Mouse (Mus musculus) kidney, postnatal 0 days (tissue): ENCODE measurements around the gene Rpusd4. TPM values are rescaled to one million over a fixed set of nuclear protein-coding genes. Genes with fewer than 3 reads are reported as not detected.
A peak's percentile ranks its signal among the peaks of the same experiment; 100 is the strongest.

ENCODE experiments used
- ATAC-seq: fragments of 200-750 bp; cut with Nextera tagmentation; replicated peaks from 2 replicates; pipeline ENCODE4 v1.8.0; 2017; ENCODE audit warnings: low read depth, moderate number of reproducible peaks, moderate TSS enrichment, moderate library complexity; ENCODE audit not compliant: low FRiP score
- DNase-seq: peaks from one replicate; pipeline ENCODE4 v3.0.0-alpha.2; 2016; ENCODE audit warnings: low spot score
- H3K27ac ChIP-seq: fragments of 300-500 bp; sonication (generic); 2 replicates; pipeline ENCODE4 v1.5.1; 2014; ENCODE audit warnings: mild to moderate bottlenecking
- H3K27me3 ChIP-seq: fragments of 300-500 bp; sonication (generic); 2 replicates; pipeline ENCODE4 v1.6.1; 2014; ENCODE audit warnings: low read length, mixed read lengths; ENCODE audit not compliant: insufficient read depth
- H3K36me3 ChIP-seq: fragments of 300-500 bp; sonication (generic); 2 replicates; pipeline ENCODE4 v1.6.1; 2014; ENCODE audit warnings: low read length, mixed read lengths; ENCODE audit not compliant: insufficient read depth
- H3K4me1 ChIP-seq: fragments of 300-500 bp; sonication (generic); replicated peaks from 2 replicates; pipeline ENCODE4 v1.6.1; 2014; ENCODE audit warnings: antibody characterized with exemption, low read length, mixed read lengths; ENCODE audit not compliant: insufficient read depth
- H3K4me2 ChIP-seq: fragments of 300-500 bp; sonication (generic); 2 replicates; pipeline ENCODE4 v1.6.1; 2014; ENCODE audit warnings: mild to moderate bottlenecking, low read length, moderate library complexity, mixed read lengths
- H3K4me3 ChIP-seq: fragments of 300-500 bp; sonication (generic); replicated peaks from 2 replicates; pipeline ENCODE4 v1.5.1; 2014; ENCODE audit warnings: low read depth, low read length
- H3K9ac ChIP-seq: fragments of 300-500 bp; sonication (generic); 2 replicates; pipeline ENCODE4 v1.6.1; 2014; ENCODE audit warnings: low read depth, low read length
- H3K9me3 ChIP-seq: fragments of 300-500 bp; sonication (generic); replicated peaks from 2 replicates; pipeline ENCODE4 v1.6.1; 2016; ENCODE audit warnings: low read length, inconsistent platforms, mixed read lengths
- CTCF ChIP-seq: IDR thresholded peaks from 2 replicates; pipeline ENCODE4 v1.5.1; 2016; ENCODE audit warnings: antibody characterized with exemption, low read depth, mild to moderate bottlenecking, moderate library complexity
- WGBS: fragments of 180-500 bp; shearing (Covaris S2); extraction: QIAGEN DNeasy Blood & Tissue Kit; methylation state at CpG from one replicate; pipeline ENCODE4 v1.1.7; 2014; 5-methylcytosine and 5-hydroxymethylcytosine counted together
- polyA plus RNA-seq: library from polyadenylated mRNA; unstranded; fragments of >200 nt; fragmentation: Nextera tagmentation; extraction: Ambion mirVana; gene quantifications from 2 replicates; pipeline ENCODE4 v1.2.1, GENCODE M21; 2015

The Rpusd4 gene
- polyA plus RNA-seq, 1 experiment from 2014 or later, result 26.5 TPM

DNA sequence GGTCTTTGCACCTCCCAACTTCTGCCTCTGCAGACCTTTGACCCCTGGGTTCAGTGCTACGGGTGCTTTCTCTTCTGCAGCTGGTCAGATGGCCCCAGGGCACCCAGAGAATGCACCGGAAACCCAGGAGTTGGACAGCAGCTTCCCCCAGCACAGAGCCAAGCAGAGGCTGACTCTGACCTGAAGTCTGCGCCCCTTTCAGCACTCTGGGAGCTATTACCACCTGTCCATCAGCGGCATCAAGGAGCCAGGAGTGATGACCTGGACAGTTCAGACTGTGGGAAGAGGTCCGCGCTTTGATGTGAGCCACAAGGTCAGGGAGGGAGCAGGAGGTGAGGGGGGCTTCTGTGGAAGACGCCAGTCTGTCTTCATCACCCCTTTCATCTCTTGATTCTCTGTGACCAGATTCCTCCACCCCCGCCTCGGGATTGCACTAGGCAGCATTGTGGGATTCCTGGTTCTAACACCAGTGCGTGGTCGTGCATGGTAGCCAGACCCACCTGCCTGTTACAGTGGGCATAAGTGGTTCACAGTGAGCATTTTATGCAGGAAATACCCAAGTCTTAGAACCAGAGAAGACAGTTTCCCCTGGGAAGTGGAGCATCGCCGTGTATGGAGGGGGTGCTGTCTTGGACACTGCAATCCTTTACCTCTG, 15.9 kb downstream of the Rpusd4 start:
- Histone ChIP-seq H3K9me3 (no peaks in the 10 kb centered on the region), H3K4me3 (no peak overlapping the region), H3K9ac (no peak overlapping the region), H3K27me3 (no peaks in the 10 kb centered on the region), H3K27ac (no peak overlapping the region), H3K36me3 (no peaks in the 10 kb centered on the region), H3K4me1 (no peaks in the 10 kb centered on the region), H3K4me2 (no peak overlapping the region)
- DNase-seq (no peak), ATAC-seq (no peak; the same call in 1 of the 2 replicates)
- TF ChIP-seq CTCF, result no peak
- 63% methylated on average over 13 of the region's 13 CpGs for WGBS

DNA sequence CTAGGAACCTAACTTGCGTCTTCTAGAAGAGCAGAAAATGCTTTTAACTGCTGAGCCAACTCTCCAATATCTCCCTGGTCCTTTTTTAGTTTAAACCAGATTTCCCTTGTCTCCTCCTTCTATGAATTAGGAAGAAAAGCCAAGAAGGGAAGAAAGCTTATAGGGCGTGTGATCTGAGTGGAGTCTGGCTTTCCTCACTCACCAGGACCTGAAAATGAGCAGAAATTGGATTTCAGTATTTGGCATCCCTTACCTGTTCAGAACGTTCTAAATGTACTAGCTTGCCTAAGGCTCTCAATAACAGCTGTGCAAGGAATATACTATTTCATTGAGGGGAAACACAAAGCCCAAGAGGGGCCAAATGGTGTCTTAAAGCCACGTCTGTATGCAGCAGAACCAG, 16.7 kb downstream of the Rpusd4 start:
- Histone ChIP-seq H3K36me3 (no peaks in the 10 kb centered on the region), H3K4me1 (no peaks in the 10 kb centered on the region), H3K27ac (no peak overlapping the region), H3K27me3 (no peaks in the 10 kb centered on the region), H3K9me3 (no peaks in the 10 kb centered on the region), H3K9ac (no peak overlapping the region), H3K4me2 (no peak overlapping the region), H3K4me3 (no peak overlapping the region)
- WGBS, result 90% methylated on average over 4 of the region's 4 CpGs
- DNase-seq, result no peak
- no peak for ATAC-seq
- no peak for TF ChIP-seq CTCF

DNA sequence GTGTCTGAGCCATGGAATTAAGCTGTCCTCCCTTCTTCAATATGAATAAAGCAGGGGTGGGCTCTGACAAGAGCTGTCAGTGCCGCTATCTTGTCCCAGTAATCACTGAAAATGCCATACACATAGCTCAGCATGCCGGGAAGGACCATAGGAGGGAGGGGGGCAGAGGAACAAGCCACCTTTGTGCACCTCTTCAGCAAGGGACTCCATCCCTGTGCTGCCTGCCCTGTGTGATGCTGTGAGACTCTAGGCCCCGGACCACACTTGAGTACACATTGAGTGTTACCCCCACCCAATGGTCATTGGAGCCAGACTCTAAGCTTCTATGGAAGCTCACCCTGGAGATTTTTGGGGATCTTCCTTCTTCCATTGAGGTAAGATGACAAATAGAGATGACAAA, 18.7 kb downstream of the Rpusd4 start:
- Histone ChIP-seq H3K9ac (no peak overlapping the region), H3K4me2 (no peak overlapping the region), H3K36me3 (no peaks in the 10 kb centered on the region), H3K4me1 (no peaks in the 10 kb centered on the region), H3K27me3 (no peaks in the 10 kb centered on the region), H3K27ac (no peak overlapping the region), H3K9me3 (no peaks in the 10 kb centered on the region), H3K4me3 (no peak overlapping the region)
- no peak for DNase-seq
- TF ChIP-seq CTCF, result no peak
- ATAC-seq, result no peak
- WGBS, result 92% methylated on average over 3 of the region's 3 CpGs

DNA sequence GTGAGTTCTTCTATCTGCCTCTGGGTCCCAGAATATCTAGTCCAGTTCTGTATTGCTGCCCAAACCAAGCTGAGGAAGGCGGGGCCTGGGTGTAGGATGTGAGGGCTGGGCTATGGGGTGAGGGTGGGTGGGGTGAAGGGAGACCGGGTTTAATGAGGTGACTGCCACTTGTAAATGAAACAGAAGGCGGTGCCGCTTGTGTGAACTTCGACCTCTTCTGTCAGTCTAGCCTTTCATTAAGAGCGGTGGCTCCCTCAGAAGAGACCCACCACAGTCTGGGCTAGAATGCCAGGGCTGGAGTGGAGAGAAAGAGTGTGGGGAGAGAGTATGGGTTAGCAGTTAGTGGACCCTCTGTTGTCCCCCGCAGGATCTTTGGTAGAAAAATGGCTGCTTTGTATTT, 22.3 kb downstream of the Rpusd4 start:
- no peaks in the 10 kb centered on the region for H3K4me1 ChIP-seq
- no peak overlapping the region for H3K27ac ChIP-seq
- WGBS, result 35% methylated on average over 7 of the region's 7 CpGs
- H3K9me3 ChIP-seq, result no peaks in the 10 kb centered on the region
- H3K9ac ChIP-seq, result no peak overlapping the region
- DNase-seq (no peak), ATAC-seq (no peak)
- no peak for TF ChIP-seq CTCF
- H3K27me3 ChIP-seq, result no peaks in the 10 kb centered on the region
- H3K4me3 ChIP-seq, result no peak overlapping the region
- H3K4me2 ChIP-seq, result no peak overlapping the region
- H3K36me3 ChIP-seq, result no peaks in the 10 kb centered on the region

DNA sequence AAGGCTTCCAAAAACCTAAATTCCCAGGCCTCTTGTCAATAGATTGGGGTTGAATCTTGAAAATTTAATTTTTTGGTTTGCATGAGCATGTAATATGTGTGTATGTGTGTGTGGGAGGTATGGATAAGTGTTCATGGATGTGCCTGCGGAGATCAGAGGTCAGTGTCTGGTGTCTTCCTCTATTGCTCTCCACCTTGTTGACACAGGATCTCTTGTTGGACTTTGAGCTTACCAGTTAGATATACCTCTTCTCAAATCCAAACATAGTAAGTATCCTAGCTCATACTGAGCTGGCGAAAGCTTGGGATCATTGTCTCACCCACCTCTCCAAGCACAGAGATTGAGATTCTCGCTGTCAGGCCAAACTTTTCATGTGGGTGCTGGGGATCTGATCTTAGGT, 22.8 kb downstream of the Rpusd4 start:
- H3K27me3 ChIP-seq, result no peaks in the 10 kb centered on the region
- H3K9ac ChIP-seq, result no peak overlapping the region
- no peaks in the 10 kb centered on the region for H3K36me3 ChIP-seq
- TF ChIP-seq CTCF, result no peak
- H3K9me3 ChIP-seq, result no peaks in the 10 kb centered on the region
- no peak overlapping the region for H3K4me3 ChIP-seq
- no peak overlapping the region for H3K4me2 ChIP-seq
- no peaks in the 10 kb centered on the region for H3K4me1 ChIP-seq
- ATAC-seq (peak; percentile 49; the same call in 1 of the 2 replicates), DNase-seq (no peak)
- H3K27ac ChIP-seq, result no peak overlapping the region
- WGBS, result 93% methylated on average over 3 of the region's 3 CpGs

DNA sequence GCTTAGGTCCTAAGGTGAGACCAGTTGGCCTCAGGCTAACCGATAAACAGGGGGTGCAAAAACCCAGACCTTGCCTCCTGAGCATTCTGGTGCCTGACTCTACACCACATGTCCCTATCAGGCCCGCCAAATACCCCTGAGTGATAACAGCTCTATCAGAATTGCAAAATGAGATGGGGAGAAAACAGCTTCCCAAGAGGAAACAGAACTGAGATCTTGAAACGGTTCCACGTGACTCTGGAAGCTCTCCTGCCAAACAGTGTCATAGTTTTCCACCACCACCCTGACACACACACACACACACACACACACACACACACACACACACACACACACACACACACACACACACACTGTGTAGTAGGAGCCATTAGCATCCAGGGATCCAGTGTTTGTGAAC, 23.3 kb downstream of the Rpusd4 start:
- H3K4me1 ChIP-seq, result no peaks in the 10 kb centered on the region
- TF ChIP-seq CTCF, result no peak
- no peaks in the 10 kb centered on the region for H3K36me3 ChIP-seq
- no peak for DNase-seq
- H3K27ac ChIP-seq, result no peak overlapping the region
- H3K9me3 ChIP-seq, result no peaks in the 10 kb centered on the region
- ATAC-seq, result no peak
- H3K9ac ChIP-seq, result no peak overlapping the region
- no peak overlapping the region for H3K4me2 ChIP-seq
- WGBS, result 76% methylated on average over 4 of the region's 4 CpGs
- H3K4me3 ChIP-seq, result no peak overlapping the region
- H3K27me3 ChIP-seq, result no peaks in the 10 kb centered on the region

DNA sequence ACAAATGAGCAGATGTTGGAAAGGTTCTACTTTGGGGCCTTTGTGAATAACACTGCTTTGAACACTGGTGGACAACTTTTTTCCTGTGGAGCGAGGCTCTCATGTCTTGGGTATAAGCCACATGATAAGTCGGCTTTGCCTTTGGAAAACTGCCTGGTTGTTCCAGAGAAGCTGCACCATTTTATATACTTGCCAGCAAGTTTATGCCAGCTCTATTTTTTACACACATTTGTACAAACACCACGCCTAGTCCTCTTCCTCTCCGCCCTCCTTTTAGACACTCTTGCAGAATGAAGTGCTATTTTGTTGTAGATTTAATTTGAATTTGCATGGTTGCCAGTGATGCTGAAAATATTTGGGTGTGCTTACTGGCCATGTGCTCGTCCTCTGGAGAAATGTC, 25.8 kb downstream of the Rpusd4 start:
- Histone ChIP-seq H3K9ac (no peak overlapping the region), H3K4me1 (no peaks in the 10 kb centered on the region), H3K36me3 (no peaks in the 10 kb centered on the region), H3K9me3 (no peaks in the 10 kb centered on the region), H3K4me2 (no peak overlapping the region), H3K27ac (no peak overlapping the region), H3K27me3 (no peaks in the 10 kb centered on the region), H3K4me3 (no peak overlapping the region)
- ATAC-seq (no peak), DNase-seq (no peak)
- no peak for TF ChIP-seq CTCF
- whole genome bisulfite sequencing, result 88% methylated on average over 5 of the region's 5 CpGs
